ENCODE assay signal across 18 mouse cellular contexts in the genomic region with DNA sequence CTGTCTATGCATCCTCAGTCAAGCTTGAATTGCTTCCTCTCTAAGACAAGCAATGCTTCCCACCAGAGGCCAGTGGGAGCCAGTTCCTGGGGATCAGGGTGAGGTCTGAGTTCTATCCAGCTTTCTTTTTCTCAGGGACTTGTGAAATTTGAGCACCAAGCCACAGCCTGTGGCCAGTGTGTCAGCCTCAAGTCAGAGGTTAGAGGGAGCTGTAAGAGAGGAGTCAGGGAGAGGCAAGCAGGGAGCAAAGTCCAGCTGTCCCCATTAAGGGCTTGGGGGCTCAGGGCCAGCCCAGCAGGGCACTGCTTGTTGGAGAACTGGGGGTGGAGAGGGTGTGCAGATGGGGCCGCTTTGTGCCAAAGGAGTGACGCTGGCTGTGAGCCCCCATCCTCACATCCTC. TPM values are rescaled to one million over a fixed set of nuclear protein-coding genes. Genes with fewer than 3 reads are reported as not detected.
DNase-seq lines count a peak whose midpoint lies in the region; ATAC-seq and TF ChIP-seq lines count a peak whose summit lies in the region.
"Had no signal": no experiment of that assay in that cellular context is flagged by ENCODE, and none has a peak within 500 bp of the region (broad histone marks: within the 10 kb centered on the region; RNA-seq: fewer than 3 reads in every experiment).

No protein-coding gene starts in this region.

- no peak overlapping the region for H3K4me3 ChIP-seq in gastrocnemius, adult 2 months
- H3K4me3 ChIP-seq in kidney, embryonic 15.5 days (replicated peaks): no peak overlapping the region
- no peak overlapping the region for H3K4me3 ChIP-seq in heart, embryonic 13.5 days
- H3K4me3 ChIP-seq: hindbrain, embryonic 12.5 days had no signal

- peak; percentile 10; the same call in 1 of the 2 replicates for TF ChIP-seq CTCF in gastrocnemius, adult 2 months (IDR thresholded peaks at IDR 0.05)

- no peaks in the 10 kb centered on the region for H3K27me3 ChIP-seq in kidney, embryonic 15.5 days
- no peaks in the 10 kb centered on the region; the same call in 1 of the 2 replicates for H3K27me3 ChIP-seq in heart, embryonic 13.5 days (replicated peaks)

- peak overlapping the region; percentile 97 for H3K27ac ChIP-seq in gastrocnemius, adult 2 months
- peak overlapping the region; percentile 100 for H3K27ac ChIP-seq in kidney, embryonic 15.5 days
- no peak overlapping the region for H3K27ac ChIP-seq in heart, embryonic 13.5 days (replicated peaks)
- H3K27ac ChIP-seq: hindbrain, embryonic 12.5 days had no signal

- peak; percentile 63 for DNase-seq in gastrocnemius, adult 2 months
- DNase-seq in gastrocnemius, postnatal 4 days (ENCODE audit: low spot score in 2 of 2): no peak
- no peak for DNase-seq in kidney, adult 18-20 months
- peak; percentile 51 for DNase-seq in 416B (ENCODE audit: low read depth)
- DNase-seq in cerebellum, postnatal 25 days: no peak
- DNase-seq: adrenal gland, postnatal 25 days; midbrain, embryonic 14.5 days; right cerebral cortex, postnatal 25 days; thymus, postnatal 36 days had no signal

- no peak overlapping the region for H3K4me2 ChIP-seq in kidney, embryonic 15.5 days
- no peak overlapping the region for H3K4me2 ChIP-seq in heart, embryonic 13.5 days
- H3K4me2 ChIP-seq: hindbrain, embryonic 12.5 days had no signal

- H3K4me1 ChIP-seq in kidney, embryonic 15.5 days: peaks cover 85% of the 10 kb centered on the region
- peaks cover 70% of the 10 kb centered on the region for H3K4me1 ChIP-seq in heart, embryonic 13.5 days

- H3K9ac ChIP-seq in kidney, embryonic 15.5 days: no peak overlapping the region
- peak overlapping the region; percentile 47; the same call in 1 of the 2 replicates for H3K9ac ChIP-seq in heart, embryonic 13.5 days
- H3K9ac ChIP-seq: hindbrain, embryonic 12.5 days had no signal

- intact Hi-C loops in gastrocnemius, adult 2 months (cut with DNase I): no loop called here

- peak; percentile 20 for ATAC-seq in kidney, embryonic 15.5 days (replicated peaks; ENCODE audit: low FRiP score)
- no peak for ATAC-seq in heart, embryonic 13.5 days (ENCODE audit: extremely low read depth, insufficient number of reproducible peaks, low FRiP score, low TSS enrichment)
- no peak for ATAC-seq in granulocyte monocyte progenitor cell, adult 5-6 weeks (replicated peaks; ENCODE audit: poor library complexity, severe bottlenecking)

- H3K36me3 ChIP-seq in kidney, embryonic 15.5 days: no peaks in the 10 kb centered on the region
- H3K36me3 ChIP-seq in heart, embryonic 13.5 days: no peaks in the 10 kb centered on the region
- H3K36me3 ChIP-seq: G1E; hindbrain, embryonic 12.5 days had no signal

- 42% methylated on average over 2 of the region's 2 CpGs for WGBS in kidney, embryonic 15.5 days
- WGBS in heart, embryonic 13.5 days: 81% methylated on average over 2 of the region's 2 CpGs

- H3K9me3 ChIP-seq in kidney, embryonic 15.5 days (replicated peaks): no peaks in the 10 kb centered on the region
- H3K9me3 ChIP-seq in heart, embryonic 13.5 days: no peaks in the 10 kb centered on the region
- H3K9me3 ChIP-seq: G1E; hindbrain, embryonic 12.5 days had no signal

RNA-seq across cellular contexts. Expression of a gene that starts 5.0 kb away (rescaled TPM):
- total RNA-seq in gastrocnemius, adult 2 months (2021): 10 to 100 TPM in 1 of 2 experiments, 1 to 10 TPM in 1; 6.8 to 10.0 TPM
- total RNA-seq in gastrocnemius, postnatal 4 days (2021): 10 to 100 TPM; 26.0 to 27.1 TPM
- 19.3 and 23.3 TPM in 2 replicates for polyA plus RNA-seq in kidney, embryonic 15.5 days (2015; fragmentation: Nextera tagmentation; extraction: Ambion mirVana)
- polyA plus RNA-seq in heart, embryonic 13.5 days (2015; fragmentation: Nextera tagmentation; extraction: Ambion mirVana): 10.0 and 10.2 TPM in 2 replicates
- total RNA-seq in granulocyte monocyte progenitor cell, adult 5-6 weeks (2014; fragmentation: Nextera tagmentation): 2.0 and 2.3 TPM in 2 replicates
- total RNA-seq in granulocyte monocyte progenitor cell, adult 5-6 weeks (2017): 1.9 and 2.1 TPM in 2 replicates
- polyA plus RNA-seq: G1E had no signal

RNA-seq across cellular contexts. Expression of a gene that starts 16.0 kb away (rescaled TPM):
- 1 to 10 TPM; 7.2 to 9.3 TPM for total RNA-seq in gastrocnemius, adult 2 months (2021)
- total RNA-seq in gastrocnemius, postnatal 4 days (2021): 10 to 100 TPM; 13.0 to 13.8 TPM
- 26.2 and 26.3 TPM in 2 replicates for polyA plus RNA-seq in kidney, embryonic 15.5 days (2015; fragmentation: Nextera tagmentation; extraction: Ambion mirVana)
- 23.6 and 27.2 TPM in 2 replicates for polyA plus RNA-seq in heart, embryonic 13.5 days (2015; fragmentation: Nextera tagmentation; extraction: Ambion mirVana)
- 4.9 and 6.5 TPM in 2 replicates for total RNA-seq in granulocyte monocyte progenitor cell, adult 5-6 weeks (2014; fragmentation: Nextera tagmentation)
- total RNA-seq in granulocyte monocyte progenitor cell, adult 5-6 weeks (2017): 3.1 and 7.2 TPM in 2 replicates

RNA-seq across cellular contexts. Expression of a gene that starts 24.0 kb away (rescaled TPM):
- 1,000 to 10,000 TPM in 1 of 2 experiments, 100 to 1,000 TPM in 1; 819 to 1,877 TPM for total RNA-seq in gastrocnemius, adult 2 months (2021)
- 10 to 100 TPM; 40.6 to 50.4 TPM for total RNA-seq in gastrocnemius, postnatal 4 days (2021)
- polyA plus RNA-seq in kidney, embryonic 15.5 days (2015; fragmentation: Nextera tagmentation; extraction: Ambion mirVana): 0.32 and 0.75 TPM in 2 replicates
- polyA plus RNA-seq in heart, embryonic 13.5 days (2015; fragmentation: Nextera tagmentation; extraction: Ambion mirVana): not detected in 2 replicates
- not detected in 2 replicates for total RNA-seq in granulocyte monocyte progenitor cell, adult 5-6 weeks (2014; fragmentation: Nextera tagmentation)
- 0.93 TPM in 1 of 2 replicates, not detected in the other for total RNA-seq in granulocyte monocyte progenitor cell, adult 5-6 weeks (2017)
- total RNA-seq: adrenal gland, postnatal 25 days; G1E had no signal
- polyA plus RNA-seq: embryonic facial prominence, embryonic 11.5 days; gonadal fat pad, adult 2 months; hindbrain, embryonic 12.5 days; intestine, embryonic 14.5 days; liver, embryonic 16.5 days; midbrain, embryonic 14.5 days had no signal

RNA-seq across cellular contexts. Expression of a gene that starts 26.5 kb away (rescaled TPM):
- 1,000 to 10,000 TPM; 1,971 to 4,216 TPM for total RNA-seq in gastrocnemius, adult 2 months (2021)
- total RNA-seq in gastrocnemius, postnatal 4 days (2021): 100 to 1,000 TPM; 129 to 140 TPM
- polyA plus RNA-seq in kidney, embryonic 15.5 days (2015; fragmentation: Nextera tagmentation; extraction: Ambion mirVana): 21.8 and 22.1 TPM in 2 replicates
- polyA plus RNA-seq in heart, embryonic 13.5 days (2015; fragmentation: Nextera tagmentation; extraction: Ambion mirVana): 17.7 and 20.1 TPM in 2 replicates
- total RNA-seq in granulocyte monocyte progenitor cell, adult 5-6 weeks (2014; fragmentation: Nextera tagmentation): 7.0 and 12.2 TPM in 2 replicates
- total RNA-seq in granulocyte monocyte progenitor cell, adult 5-6 weeks (2017): 5.8 and 8.4 TPM in 2 replicates

RNA-seq across cellular contexts. Expression of a gene that starts 51.5 kb away (rescaled TPM):
- 10 to 100 TPM in 1 of 2 experiments, 1 to 10 TPM in 1; 9.7 to 12.0 TPM for total RNA-seq in gastrocnemius, adult 2 months (2021)
- total RNA-seq in gastrocnemius, postnatal 4 days (2021): 10 to 100 TPM; 25.3 to 26.6 TPM
- polyA plus RNA-seq in kidney, embryonic 15.5 days (2015; fragmentation: Nextera tagmentation; extraction: Ambion mirVana): 3.7 and 4.0 TPM in 2 replicates
- 2.0 and 2.4 TPM in 2 replicates for polyA plus RNA-seq in heart, embryonic 13.5 days (2015; fragmentation: Nextera tagmentation; extraction: Ambion mirVana)
- total RNA-seq in granulocyte monocyte progenitor cell, adult 5-6 weeks (2014; fragmentation: Nextera tagmentation): 14.7 and 28.8 TPM in 2 replicates
- total RNA-seq in granulocyte monocyte progenitor cell, adult 5-6 weeks (2017): 9.3 and 14.4 TPM in 2 replicates

Comparison
In these comparisons a context has a peak if more than half of its experiments do, and no peak if none do; other contexts are left out.
1. DNase-seq: peak in gastrocnemius, adult 2 months (single experiment) and 416B (single experiment); none in gastrocnemius, postnatal 4 days (0 of 2), kidney, adult 18-20 months (single experiment) and cerebellum, postnatal 25 days (0 of 2).
2. RNA of a gene that starts 24.0 kb away (total RNA-seq): 819 to 1,877 TPM in gastrocnemius, adult 2 months and 40.6 to 50.4 TPM in gastrocnemius, postnatal 4 days; 0.93 TPM in granulocyte monocyte progenitor cell, adult 5-6 weeks; every median in the first group is over 10 times any median in the second.